Mouse (Mus musculus) inflammation-experienced regulatory T-cells, adult 6 months (primary cell): Measurements from ENCODE around the gene Mfap5. TPM values are rescaled to one million over a fixed set of nuclear protein-coding genes. Genes with fewer than 3 reads are reported as not detected.
A peak's percentile ranks its signal among the peaks of the same experiment; 100 is the strongest.
"Not testable (repeated sequence)": the region's sequence is repeated elsewhere in the genome, so short reads cannot be mapped to it uniquely, and the experiment has no call there.

Experiments
- ATAC-seq: one replicate; pipeline ENCODE4 v1.8.0; 2017
- polyA plus RNA-seq, 3 experiments: library from polyadenylated mRNA; unstranded; fragments of 100-300 nt; shearing (Covaris generic); gene quantifications; one replicate each; pipeline ENCODE4 v1.2.1; 2017

Mfap5 gene
- polyA plus RNA-seq, 3 experiments from 2014 or later = not detected

DNA sequence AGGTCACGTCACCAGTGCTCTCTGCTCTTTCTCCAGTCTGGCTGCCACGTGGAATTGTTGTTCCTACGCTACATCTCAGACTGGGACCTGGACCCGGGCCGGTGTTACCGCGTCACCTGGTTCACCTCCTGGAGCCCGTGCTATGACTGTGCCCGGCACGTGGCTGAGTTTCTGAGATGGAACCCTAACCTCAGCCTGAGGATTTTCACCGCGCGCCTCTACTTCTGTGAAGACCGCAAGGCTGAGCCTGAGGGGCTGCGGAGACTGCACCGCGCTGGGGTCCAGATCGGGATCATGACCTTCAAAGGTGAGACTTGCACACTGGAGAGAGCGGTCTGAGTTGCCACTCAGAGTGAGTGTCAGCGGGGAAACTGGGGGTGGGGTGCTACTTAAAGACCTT lies 55.4 kb downstream of the Mfap5 start:
- ATAC-seq = no peak

DNA sequence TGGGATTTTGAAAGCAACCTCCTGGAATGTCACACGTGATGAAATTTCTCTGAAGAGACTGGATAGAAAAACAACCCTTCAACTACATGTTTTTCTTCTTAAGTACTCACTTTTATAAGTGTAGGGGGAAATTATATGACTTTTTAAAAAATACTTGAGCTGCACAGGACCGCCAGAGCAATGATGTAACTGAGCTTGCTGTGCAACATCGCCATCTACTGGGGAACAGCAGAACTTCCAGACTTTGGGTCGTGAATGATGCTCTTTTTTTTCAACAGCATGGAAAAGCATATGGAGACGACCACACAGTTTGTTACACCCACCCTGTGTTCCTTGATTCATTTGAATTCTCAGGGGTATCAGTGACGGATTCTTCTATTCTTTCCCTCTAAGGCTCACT lies 56.8 kb downstream of the Mfap5 start:
- ATAC-seq = peak; percentile 69

DNA sequence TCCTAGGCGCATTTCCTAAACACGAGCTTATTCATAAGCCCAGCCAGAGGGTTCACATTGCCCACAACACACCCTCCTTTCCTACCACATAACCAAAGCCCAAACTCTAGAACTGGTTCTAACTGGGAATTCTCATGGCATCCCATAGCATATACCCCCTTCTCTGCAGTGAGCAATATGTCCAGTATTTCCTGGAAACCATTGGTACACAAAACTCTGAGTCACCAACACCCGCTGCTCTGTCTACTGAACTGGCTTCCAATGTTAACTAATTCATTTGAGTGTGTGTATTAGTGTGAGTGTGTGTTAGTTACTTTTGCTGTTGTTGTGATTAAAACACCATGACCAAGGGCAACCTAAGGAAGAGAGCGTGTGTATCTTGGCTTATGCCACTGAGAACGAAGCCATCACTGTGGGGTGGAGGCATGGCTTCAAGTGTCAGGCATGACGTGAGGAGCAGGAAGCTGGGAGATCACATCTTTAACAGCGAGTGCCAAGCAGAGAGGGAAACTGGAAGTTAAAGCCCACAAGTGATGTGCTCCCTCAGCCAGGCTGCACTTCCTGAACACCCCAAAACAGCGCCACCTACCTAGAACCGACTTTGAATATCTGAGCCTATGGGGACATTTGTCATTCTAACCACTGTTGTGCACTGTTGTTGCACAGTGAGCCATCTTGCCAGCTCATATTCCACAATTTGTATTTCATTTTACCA lies 59.6 kb downstream of the Mfap5 start:
- no peak for ATAC-seq

DNA sequence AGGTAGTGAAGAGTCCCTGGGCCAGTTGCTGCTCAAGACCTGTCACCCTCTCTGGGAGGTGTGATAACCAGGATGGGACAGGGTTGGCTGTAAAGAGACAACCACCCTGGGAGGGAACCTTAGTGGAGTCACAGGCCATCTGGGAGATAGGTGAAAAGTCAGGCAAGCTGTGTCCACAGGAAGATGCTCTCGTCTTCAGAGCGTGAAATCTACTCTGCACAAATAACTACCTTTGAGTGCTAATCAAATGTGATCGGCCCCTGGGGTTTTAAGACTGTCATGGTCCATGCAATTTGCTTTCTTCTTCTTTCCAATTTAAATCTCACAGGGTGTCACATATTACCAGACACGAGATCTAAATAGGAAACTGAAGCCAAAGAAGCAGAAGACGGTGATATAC lies 63.5 kb downstream of the Mfap5 start:
- ATAC-seq = no peak

DNA sequence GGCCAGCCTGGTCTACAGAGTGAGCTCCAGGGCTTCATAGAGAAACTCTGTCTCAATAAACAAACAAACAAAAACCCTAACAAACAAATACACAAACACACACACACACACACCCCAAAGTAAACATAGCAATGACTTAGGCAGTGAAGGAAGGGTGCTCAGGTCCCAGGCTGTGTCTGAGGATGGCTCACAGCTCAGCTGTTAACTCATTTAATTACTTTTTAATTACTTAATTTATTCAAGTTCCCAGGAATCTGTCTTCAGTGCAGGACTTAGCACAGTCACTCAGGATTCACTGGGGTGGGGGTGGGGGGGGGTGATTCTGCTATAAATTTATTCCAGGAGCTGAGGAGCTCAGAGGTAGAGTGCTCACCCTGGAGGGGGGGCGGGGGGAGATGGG lies 64.1 kb downstream of the Mfap5 start:
- no peak for ATAC-seq

DNA sequence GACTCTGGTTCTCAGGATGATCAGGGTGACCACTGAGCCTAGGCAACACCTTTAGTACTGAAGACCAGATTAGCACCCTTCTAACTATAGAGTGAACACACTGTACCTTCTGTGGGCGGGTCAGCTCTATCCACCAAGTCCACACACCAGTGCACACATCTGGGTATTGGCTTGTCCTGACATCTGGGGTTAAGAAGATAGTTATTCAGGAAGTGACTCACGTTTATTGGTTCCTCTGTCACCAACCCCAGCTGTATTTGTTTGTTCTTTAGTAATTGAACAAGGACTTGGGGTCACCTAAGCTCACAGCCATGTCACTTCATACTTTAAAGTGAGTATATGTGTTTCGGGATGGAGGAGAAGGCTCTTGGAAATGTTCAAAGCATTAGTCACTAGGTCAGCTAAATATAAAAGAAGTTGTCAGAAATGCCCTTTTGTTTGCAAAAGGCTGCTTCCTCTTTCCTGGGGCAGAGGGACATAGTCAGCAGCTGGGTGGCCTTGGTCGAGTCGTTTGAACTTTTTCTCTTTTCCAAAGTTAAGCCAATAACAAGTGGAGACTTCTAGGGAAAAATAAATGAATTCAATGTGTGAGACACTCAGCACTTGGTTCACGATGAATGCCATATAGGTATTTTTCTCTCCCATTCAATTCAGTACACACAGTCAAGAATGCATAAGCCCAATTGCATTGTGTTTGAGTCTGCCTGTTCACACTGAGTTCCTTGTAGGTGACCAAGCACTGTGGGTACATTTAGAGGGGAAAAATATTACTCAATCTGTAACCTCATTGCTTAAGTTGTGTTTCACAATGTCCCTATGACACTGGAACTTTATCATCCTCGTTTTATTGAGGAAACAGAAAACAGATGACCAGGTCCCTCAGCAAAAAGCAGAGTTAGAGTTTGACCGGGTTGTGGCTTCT lies 65.3 kb downstream of the Mfap5 start:
- ATAC-seq = no peak

DNA sequence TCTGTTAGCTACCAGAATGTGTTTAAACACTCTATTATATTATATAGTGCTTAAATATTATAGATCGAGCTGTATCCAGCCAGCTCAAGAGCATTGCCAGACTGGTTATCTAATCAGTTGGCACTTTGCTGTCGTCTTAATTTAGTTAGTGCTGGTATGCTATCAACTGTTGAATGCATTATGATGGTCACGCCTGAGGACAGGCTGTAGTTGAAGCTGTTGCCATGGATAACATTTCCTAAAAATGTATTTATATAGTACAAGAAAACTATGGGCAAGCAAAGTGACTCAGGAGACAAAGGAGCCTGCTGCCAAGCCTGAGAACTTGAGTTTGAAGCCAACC lies 65.9 kb downstream of the Mfap5 start:
- no peak for ATAC-seq

DNA sequence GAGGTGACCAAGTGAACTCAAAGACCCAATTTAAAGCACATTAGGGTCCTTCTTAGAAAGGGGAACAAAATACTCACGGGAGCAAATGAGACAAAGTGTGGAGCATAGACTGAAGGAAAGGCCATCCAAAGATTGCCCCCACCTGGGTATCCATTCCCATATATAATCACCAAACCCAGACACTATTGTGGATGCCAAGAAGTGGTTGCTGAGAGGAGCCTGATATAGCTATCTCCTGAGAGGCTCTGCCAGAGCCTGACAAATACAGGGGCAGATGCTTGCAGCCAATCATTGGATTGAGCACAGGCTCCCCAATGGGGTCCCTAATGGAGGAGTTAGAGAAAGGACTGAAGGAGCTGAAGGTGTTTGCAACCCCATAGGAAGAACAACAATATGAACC lies 69.4 kb downstream of the Mfap5 start:
- ATAC-seq = not testable (repeated sequence)

DNA sequence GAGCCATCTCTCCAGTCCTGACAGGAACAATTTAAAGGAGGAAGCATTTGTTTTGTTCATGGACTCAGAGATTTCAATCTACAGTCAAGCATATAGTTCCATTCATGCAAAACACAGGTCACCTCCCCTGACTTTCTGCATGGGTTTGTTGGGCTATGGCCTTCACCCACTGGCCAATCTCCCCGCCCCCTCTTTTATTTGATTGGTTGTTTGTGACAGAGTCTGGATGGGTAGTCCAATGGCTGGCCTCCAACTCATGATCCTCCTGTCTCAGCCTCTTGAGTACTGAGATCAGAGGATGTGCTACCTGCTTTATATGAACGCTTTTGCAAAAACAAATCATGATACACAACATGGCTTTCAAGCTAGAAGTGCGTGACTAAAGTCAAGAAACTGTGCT lies 71.4 kb downstream of the Mfap5 start:
- no peak for ATAC-seq

Other genes starting within 250 kb of the Mfap5 start
- 10 to 100 TPM; 31.8 to 88.8 (median 33.5) TPM for gene Klrg1, start 223.0 kb upstream of the Mfap5 start, polyA plus RNA-seq
- 100 to 1,000 TPM; 251 to 357 (median 252) TPM for gene M6pr, start 197.1 kb upstream of the Mfap5 start, polyA plus RNA-seq
- 1 to 10 TPM; 6.3 to 7.6 (median 6.7) TPM for gene Phc1, start 165.3 kb upstream of the Mfap5 start, polyA plus RNA-seq
- gene Rimklb, start 7.1 kb upstream of the Mfap5 start, polyA plus RNA-seq = under 1 TPM in 1 of 3 experiments, not detected in 2; 0.09 TPM
- 1 to 10 TPM in 2 of 3 experiments, under 1 TPM in 1; 0.39 to 3.3 (median 1.2) TPM for gene Aicda, start 48.0 kb downstream of the Mfap5 start, polyA plus RNA-seq
- 10 to 100 TPM; 23.8 to 43.8 (median 29.2) TPM for gene Apobec1, start 96.6 kb downstream of the Mfap5 start, polyA plus RNA-seq
- not detected for gene Gdf3, start 104.2 kb downstream of the Mfap5 start, polyA plus RNA-seq
- gene Dppa3, start 120.6 kb downstream of the Mfap5 start, polyA plus RNA-seq = not detected
- gene Nanog, start 201.6 kb downstream of the Mfap5 start, polyA plus RNA-seq = under 1 TPM in 1 of 3 experiments, not detected in 2; 0.16 TPM